Mouse (Mus musculus) midbrain, embryonic 15.5 days (tissue): ENCODE results near the gene Tmem217. TPM values are rescaled to one million over a fixed set of nuclear protein-coding genes. Genes with fewer than 3 reads are reported as not detected.

Source experiments
- ATAC-seq: fragments of 200-750 bp; cut with Nextera tagmentation; replicated peaks from 2 replicates; pipeline ENCODE4 v1.8.0; 2017; ENCODE audit warnings: moderate TSS enrichment
- H3K27ac ChIP-seq: fragments of 300-500 bp; sonication (generic); 2 replicates; pipeline ENCODE4 v1.5.1; 2015; ENCODE audit warnings: mild to moderate bottlenecking, inconsistent platforms
- H3K27me3 ChIP-seq: fragments of 300-500 bp; sonication (generic); replicated peaks from 2 replicates; pipeline ENCODE4 v1.6.1; 2015; ENCODE audit warnings: inconsistent platforms
- H3K36me3 ChIP-seq: fragments of 300-500 bp; sonication (generic); replicated peaks from 2 replicates; pipeline ENCODE4 v1.6.1; 2015; ENCODE audit warnings: inconsistent platforms
- H3K4me1 ChIP-seq: fragments of 300-500 bp; sonication (generic); 2 replicates; pipeline ENCODE4 v1.6.1; 2015; ENCODE audit warnings: inconsistent platforms
- H3K4me2 ChIP-seq: fragments of 300-500 bp; sonication (generic); 2 replicates; pipeline ENCODE4 v1.6.1; 2015; ENCODE audit warnings: inconsistent platforms, mild to moderate bottlenecking, moderate library complexity
- H3K4me3 ChIP-seq: fragments of 300-500 bp; sonication (generic); 2 replicates; pipeline ENCODE4 v1.5.1; 2015; ENCODE audit warnings: mild to moderate bottlenecking, inconsistent platforms
- H3K9ac ChIP-seq: fragments of 300-500 bp; sonication (generic); 2 replicates; pipeline ENCODE4 v1.6.1; 2015; ENCODE audit warnings: mild to moderate bottlenecking, inconsistent platforms
- H3K9me3 ChIP-seq: fragments of 300-500 bp; sonication (generic); 2 replicates; pipeline ENCODE4 v1.6.1; 2016; ENCODE audit warnings: inconsistent platforms
- WGBS: fragments of 180-500 bp; shearing (Covaris S2); methylation state at CpG from one replicate; pipeline ENCODE4 v1.1.7; 2015; ENCODE audit warnings: mixed read lengths; 5-methylcytosine and 5-hydroxymethylcytosine counted together
- polyA plus RNA-seq: library from polyadenylated mRNA; unstranded; fragments of >200 nt; fragmentation: Nextera tagmentation; extraction: Ambion mirVana; gene quantifications from 2 replicates; pipeline ENCODE4 v1.2.1, GENCODE M21; 2015

Tmem217 gene
- polyA plus RNA-seq: 1.5 and 1.7 TPM in 2 replicates

DNA sequence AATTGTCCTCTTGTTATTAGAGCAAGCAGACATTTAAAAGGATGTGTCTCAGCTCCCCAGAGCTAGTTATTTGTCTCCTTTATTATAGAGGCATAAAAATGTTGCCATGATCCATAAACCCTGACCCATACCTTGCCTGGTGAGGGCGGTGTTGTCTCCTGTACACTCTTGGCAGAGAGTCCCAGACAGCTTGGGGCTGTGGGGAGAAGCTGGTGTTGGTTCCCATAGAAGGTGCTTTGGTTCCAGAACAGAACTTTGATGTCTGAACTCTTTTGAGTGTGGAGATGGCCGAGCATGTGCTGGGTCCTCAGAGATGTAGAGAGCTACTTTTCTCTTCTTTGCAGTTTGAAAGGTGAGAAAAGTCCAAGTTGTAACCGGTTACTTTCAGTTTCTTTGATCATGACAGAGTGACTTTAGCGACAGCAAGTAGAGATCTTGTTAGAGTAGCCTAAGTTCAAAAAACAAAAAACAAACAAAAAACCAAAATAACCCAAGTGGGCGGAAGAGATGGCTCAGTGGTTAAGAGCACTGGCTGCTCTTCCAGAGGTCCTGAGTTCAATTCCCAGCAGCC lies at the start of gene Tmem217:
Gene Tmem217, minus strand, starts transcription at position 224 of the 571 bp plus-strand sequence.
- Histone ChIP-seq H3K27me3 (no peaks in the 10 kb centered on the region), H3K36me3 (no peaks in the 10 kb centered on the region), H3K9ac (no peak within 1 kb of the TSS; the same call in 1 of the 2 replicates), H3K27ac (no peak within 1 kb of the TSS), H3K4me1 (peaks cover 16% of the 10 kb centered on the region), H3K4me2 (peak within 1 kb of the TSS; percentile 79; the same call in 1 of the 2 replicates), H3K4me3 (no peak within 1 kb of the TSS), H3K9me3 (no peaks in the 10 kb centered on the region)
- WGBS: 95% methylated on average over 5 of the region's 5 CpGs
- ATAC-seq: no peak

DNA sequence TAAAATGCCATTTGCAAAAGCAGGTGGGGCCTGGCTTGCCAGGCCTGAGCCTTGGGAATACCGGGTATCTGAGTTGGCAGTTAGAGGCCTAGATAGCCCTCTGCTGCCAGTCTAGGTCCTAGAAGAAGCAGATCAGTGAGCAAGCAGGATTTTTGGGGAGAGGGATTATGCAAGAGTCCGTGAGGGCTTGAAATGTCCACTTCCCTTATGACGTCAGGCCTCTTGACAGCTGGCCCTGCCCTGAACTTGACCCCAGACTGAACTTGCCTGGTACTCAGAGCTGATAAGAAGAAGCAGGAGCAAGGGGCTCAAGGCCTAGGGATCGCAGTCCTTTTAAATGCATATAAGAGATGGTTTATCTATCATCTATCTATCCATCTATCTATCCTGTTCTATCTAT lies 49.2 kb upstream of the Tmem217 start:
- no peak overlapping the region for H3K4me2 ChIP-seq
- no peaks in the 10 kb centered on the region for H3K27me3 ChIP-seq
- peaks cover 6% of the 10 kb centered on the region; the same call in 1 of the 2 replicates for H3K4me1 ChIP-seq
- no peak overlapping the region for H3K9ac ChIP-seq
- H3K27ac ChIP-seq: no peak overlapping the region
- ATAC-seq: no peak
- H3K9me3 ChIP-seq: no peaks in the 10 kb centered on the region
- no peak overlapping the region for H3K4me3 ChIP-seq
- peaks cover 17% of the 10 kb centered on the region for H3K36me3 ChIP-seq
- WGBS: 88% methylated on average over 4 of the region's 4 CpGs

DNA sequence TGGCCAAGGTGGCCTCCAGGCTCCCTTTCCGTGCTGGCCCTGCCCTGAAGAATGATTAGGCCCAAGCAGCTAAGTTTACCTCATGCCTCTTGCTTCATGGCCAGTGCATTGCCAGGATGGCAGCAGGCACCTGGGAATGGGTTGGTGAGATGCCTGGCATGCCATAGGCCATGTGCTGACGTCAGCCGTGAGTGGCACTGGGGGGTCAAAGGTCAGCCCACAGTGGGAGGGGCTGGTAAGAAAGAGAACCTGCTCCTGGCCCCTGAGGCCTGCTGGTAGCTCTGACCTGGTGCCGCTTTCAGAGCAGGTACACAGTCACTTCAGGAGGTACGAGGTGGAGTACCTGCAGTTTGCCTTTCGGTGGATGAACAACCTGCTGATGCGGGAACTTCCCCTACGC lies 47.4 kb upstream of the Tmem217 start:
- Histone ChIP-seq H3K4me3 (no peak overlapping the region), H3K9ac (no peak overlapping the region), H3K27ac (no peak overlapping the region), H3K9me3 (no peaks in the 10 kb centered on the region), H3K4me2 (no peak overlapping the region), H3K4me1 (peaks cover 6% of the 10 kb centered on the region; the same call in 1 of the 2 replicates), H3K36me3 (peaks cover 20% of the 10 kb centered on the region), H3K27me3 (no peaks in the 10 kb centered on the region)
- ATAC-seq: no peak
- 88% methylated on average over 8 of the region's 8 CpGs for WGBS

DNA sequence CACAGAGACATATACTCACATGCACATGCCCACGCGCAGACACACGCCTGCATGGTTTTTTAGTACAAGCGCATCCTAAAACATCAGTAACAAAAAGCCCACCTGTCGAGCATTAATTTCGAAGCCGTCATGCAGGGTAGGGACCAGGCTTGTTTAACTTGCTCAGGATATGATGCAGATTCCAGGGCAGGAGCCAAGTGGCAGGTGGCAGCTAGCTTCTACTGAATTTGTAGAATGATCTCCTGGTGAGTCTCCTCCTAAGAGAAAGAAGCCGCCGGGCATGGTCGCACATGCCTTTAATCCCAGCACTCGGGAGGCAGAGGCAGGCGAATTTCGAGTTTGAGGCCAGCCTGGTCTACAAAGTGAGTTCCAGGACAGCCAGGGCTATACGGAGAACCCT lies 46.9 kb upstream of the Tmem217 start:
- peaks cover 20% of the 10 kb centered on the region for H3K36me3 ChIP-seq
- ATAC-seq: no peak
- 92% methylated on average over 14 of the region's 14 CpGs for WGBS

DNA sequence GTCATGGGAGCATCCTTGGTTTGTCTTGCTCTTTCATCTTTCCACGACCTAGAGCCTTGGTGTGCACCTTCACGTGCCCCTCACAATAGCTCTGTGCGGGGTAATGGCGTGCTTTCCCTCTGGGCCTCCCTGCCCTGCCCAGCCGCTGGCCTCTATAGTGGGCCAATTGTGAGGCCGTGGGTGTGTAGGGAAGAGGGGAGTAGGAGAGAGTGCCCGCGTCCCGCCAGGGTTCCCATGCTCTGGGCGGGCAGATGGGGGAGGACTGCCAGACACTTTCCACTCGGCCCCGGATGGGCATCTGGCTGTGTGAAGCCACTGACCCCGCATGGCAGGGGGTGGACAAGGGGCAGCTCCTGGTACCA lies 44.6 kb upstream of the Tmem217 start:
- no peak for ATAC-seq
- no peaks in the 10 kb centered on the region for H3K27me3 ChIP-seq
- H3K4me1 ChIP-seq: peaks cover 6% of the 10 kb centered on the region; the same call in 1 of the 2 replicates
- no peak overlapping the region for H3K9ac ChIP-seq
- peaks cover 11% of the 10 kb centered on the region; the same call in 1 of the 2 replicates for H3K36me3 ChIP-seq
- no peaks in the 10 kb centered on the region for H3K9me3 ChIP-seq
- 82% methylated on average over 13 of the region's 13 CpGs for WGBS
- no peak overlapping the region for H3K27ac ChIP-seq
- no peak overlapping the region for H3K4me2 ChIP-seq
- H3K4me3 ChIP-seq: no peak overlapping the region

More for the DNA sequence above, 46.9 kb upstream of the Tmem217 start:
- Histone ChIP-seq H3K27ac (no peak overlapping the region), H3K4me2 (no peak overlapping the region), H3K27me3 (no peaks in the 10 kb centered on the region), H3K9me3 (no peaks in the 10 kb centered on the region), H3K4me1 (peaks cover 6% of the 10 kb centered on the region; the same call in 1 of the 2 replicates), H3K9ac (no peak overlapping the region), H3K4me3 (no peak overlapping the region)

DNA sequence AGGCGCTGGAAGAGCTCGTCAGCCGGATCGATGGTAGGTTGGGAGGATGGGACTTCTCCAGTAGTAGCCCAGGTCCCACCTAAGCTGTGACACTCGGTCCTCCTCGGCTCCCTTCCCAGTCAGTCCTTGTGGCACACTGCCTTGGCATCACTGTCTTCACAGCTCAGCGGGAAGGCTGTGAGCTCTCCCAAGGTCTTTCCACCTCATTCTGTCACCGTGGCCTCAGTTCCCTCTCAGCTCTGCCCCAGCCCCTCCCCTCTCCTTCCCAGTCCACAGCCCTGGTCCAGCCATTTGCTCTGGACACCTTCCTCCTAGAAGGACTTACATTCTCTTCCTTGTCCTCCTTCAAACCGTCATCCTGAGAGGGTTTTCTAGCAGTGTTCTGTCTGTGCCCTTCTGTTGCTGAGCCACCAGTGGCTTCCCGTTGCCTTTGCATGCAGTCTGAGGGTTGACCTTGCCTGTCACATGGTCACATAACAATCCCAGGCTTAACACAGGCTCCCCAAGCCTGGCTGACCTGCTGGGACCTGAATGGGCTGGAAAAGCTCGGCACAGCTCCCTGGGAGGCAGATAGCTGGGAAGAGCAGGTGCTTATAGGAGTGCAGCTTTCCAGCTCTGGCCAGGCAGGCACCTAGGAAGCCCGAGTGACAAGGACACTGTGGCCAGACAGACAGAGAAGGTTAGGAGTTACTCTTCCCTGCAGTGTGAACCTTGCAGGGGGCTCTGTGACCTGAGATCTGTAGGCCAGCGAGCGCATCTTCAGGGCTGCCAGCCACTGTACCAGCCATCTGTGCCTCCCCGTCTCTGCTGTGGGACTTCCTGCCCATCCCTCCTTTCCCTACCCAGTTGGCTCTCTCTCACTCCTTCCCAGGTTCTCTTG lies 43.9 kb upstream of the Tmem217 start:
- H3K36me3 ChIP-seq: peaks cover 11% of the 10 kb centered on the region; the same call in 1 of the 2 replicates
- H3K27me3 ChIP-seq: no peaks in the 10 kb centered on the region
- no peak overlapping the region for H3K4me2 ChIP-seq
- H3K4me3 ChIP-seq: no peak overlapping the region
- H3K4me1 ChIP-seq: peaks cover 6% of the 10 kb centered on the region; the same call in 1 of the 2 replicates
- H3K9me3 ChIP-seq: no peaks in the 10 kb centered on the region
- ATAC-seq: no peak
- no peak overlapping the region for H3K27ac ChIP-seq
- H3K9ac ChIP-seq: no peak overlapping the region
- WGBS: 70% methylated on average over 15 of the region's 15 CpGs

DNA sequence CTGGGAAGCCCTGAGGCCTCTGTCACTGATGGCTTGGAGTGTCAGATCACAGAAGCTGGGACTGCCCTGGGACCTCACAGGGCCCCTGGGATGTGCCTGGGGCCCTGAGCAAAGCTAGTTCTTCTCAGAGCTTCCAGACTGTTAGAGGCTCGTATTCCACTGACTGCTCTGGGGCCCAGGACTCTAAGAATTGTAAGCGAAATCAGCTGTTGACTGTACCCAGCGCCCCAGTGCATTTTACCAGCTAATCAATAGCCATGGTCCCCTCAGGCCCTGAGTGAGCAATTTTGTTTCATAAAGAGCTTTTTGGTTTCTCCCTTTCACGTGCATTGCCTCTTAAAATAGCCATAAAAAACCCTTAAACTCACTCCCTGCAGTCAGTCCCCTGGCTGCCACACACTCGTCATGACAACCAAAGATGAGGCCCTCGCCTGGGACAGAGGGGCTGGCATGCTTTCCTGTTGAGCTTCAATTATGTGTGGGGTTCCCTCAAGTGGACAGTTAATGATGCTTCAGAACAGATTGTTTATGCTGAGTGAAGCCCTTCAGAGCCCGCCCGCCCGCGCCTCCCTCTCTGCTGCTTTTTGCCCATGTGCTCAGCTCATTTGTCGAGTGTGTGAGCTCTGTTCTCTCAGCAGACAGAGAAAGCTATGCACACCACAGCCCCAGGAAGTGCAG lies 37.2 kb upstream of the Tmem217 start:
- Histone ChIP-seq H3K9me3 (no peaks in the 10 kb centered on the region), H3K4me3 (no peak overlapping the region), H3K9ac (no peak overlapping the region), H3K36me3 (no peaks in the 10 kb centered on the region), H3K27ac (peak overlapping the region; percentile 55; the same call in 1 of the 2 replicates), H3K4me2 (no peak overlapping the region), H3K27me3 (no peaks in the 10 kb centered on the region), H3K4me1 (peaks cover 4% of the 10 kb centered on the region; the same call in 1 of the 2 replicates)
- 32% methylated on average over 11 of the region's 11 CpGs for WGBS
- peak; percentile 82 for ATAC-seq

DNA sequence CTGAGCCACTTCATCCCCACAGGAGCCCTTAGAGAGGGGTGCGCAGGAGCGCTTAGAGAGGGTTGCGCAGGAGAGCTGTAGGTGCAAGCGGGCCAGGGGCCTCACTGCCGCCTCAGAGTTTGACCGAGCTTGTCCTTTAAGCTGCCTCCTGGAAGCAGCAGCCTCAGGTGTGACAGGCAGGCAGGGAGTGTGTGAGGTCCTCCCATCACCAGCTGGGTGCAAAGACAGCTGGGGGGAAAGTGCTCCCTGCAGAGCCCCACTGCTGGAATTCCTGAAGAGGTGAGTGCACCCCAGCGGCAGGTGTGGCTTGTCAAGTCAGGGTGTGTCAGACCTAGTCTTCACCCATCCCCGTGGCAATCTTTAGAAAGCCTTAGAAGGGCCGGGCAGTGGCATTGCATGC lies 34.7 kb upstream of the Tmem217 start:
- Histone ChIP-seq H3K4me3 (no peak overlapping the region), H3K4me1 (peaks cover 4% of the 10 kb centered on the region; the same call in 1 of the 2 replicates), H3K9ac (no peak overlapping the region), H3K9me3 (no peaks in the 10 kb centered on the region), H3K27ac (no peak overlapping the region), H3K27me3 (no peaks in the 10 kb centered on the region), H3K4me2 (no peak overlapping the region), H3K36me3 (no peaks in the 10 kb centered on the region)
- 85% methylated on average over 9 of the region's 9 CpGs for WGBS
- no peak for ATAC-seq

DNA sequence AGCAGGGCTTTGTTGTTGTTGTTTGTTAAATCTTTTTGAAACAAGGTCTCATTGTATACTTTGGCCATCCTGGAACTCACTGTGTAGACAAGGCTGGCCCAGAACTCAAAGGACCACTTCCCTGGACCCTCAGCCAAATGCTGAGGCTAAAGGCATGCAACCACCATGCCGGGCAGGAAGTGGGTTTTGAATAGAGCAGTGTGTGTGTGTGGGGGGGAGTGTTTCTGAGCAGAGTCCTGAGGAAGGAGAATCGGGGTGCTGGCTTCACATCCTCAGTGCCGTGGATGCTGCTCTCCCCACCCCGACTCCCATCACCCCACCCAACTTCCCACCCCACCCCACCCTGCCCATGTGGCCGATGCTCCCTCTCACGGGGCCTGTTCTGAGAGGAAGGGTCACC lies 33.3 kb upstream of the Tmem217 start:
- no peak for ATAC-seq
- 96% methylated on average over 6 of the region's 6 CpGs for WGBS
- H3K4me3 ChIP-seq: no peak overlapping the region
- no peaks in the 10 kb centered on the region for H3K27me3 ChIP-seq
- H3K36me3 ChIP-seq: peaks cover 6% of the 10 kb centered on the region; the same call in 1 of the 2 replicates
- no peak overlapping the region for H3K27ac ChIP-seq
- peaks cover 4% of the 10 kb centered on the region; the same call in 1 of the 2 replicates for H3K4me1 ChIP-seq
- no peak overlapping the region for H3K9ac ChIP-seq
- no peak overlapping the region for H3K4me2 ChIP-seq
- H3K9me3 ChIP-seq: no peaks in the 10 kb centered on the region

DNA sequence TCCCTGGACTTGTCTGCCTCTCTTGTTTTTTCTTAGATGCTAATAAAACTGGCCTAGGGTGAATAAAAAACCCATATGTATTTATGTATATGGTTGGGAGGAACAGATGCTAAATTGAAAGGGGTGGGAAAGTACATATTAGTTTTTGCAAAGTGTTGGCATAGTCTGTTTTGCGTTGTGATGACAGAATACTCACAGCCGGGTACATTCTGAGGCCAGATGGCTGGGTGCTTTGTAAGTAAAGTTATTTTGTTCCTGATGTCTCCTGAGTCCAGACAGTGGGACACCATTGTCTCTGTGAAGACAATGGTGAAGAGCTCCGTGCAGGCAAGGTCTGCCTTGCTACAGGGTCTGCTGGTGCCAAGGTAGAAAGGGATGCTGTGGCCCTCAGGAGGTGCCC lies 32.6 kb upstream of the Tmem217 start:
- Histone ChIP-seq H3K9ac (no peak overlapping the region), H3K36me3 (peaks cover 9% of the 10 kb centered on the region), H3K9me3 (no peaks in the 10 kb centered on the region), H3K4me1 (peaks cover 4% of the 10 kb centered on the region; the same call in 1 of the 2 replicates), H3K4me3 (no peak overlapping the region), H3K27me3 (no peaks in the 10 kb centered on the region), H3K27ac (no peak overlapping the region), H3K4me2 (no peak overlapping the region)
- 68% methylated on average over 3 of the region's 3 CpGs for WGBS
- no peak for ATAC-seq

DNA sequence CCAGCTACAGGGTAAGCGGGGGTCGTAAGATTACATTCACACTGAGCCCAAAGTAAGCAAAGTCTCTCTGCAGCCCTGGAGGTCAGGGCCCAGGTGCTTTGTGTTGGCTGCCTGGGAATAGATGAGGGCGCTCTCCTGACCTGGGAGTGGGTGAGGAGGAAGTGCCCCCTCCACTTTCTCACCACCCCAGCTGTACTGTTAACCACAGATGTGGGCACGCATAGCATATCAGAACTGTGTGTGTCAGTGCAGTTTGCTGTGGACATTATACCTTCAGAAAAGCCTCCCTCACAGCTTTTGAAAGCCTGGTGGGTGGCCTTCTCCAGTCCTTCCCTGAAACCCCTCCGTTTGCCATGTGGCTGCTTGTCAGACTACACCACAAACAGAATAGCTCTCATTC lies 32.1 kb upstream of the Tmem217 start:
- Histone ChIP-seq H3K4me3 (no peak overlapping the region), H3K9me3 (no peaks in the 10 kb centered on the region), H3K27ac (no peak overlapping the region), H3K4me1 (peaks cover 4% of the 10 kb centered on the region; the same call in 1 of the 2 replicates), H3K9ac (no peak overlapping the region), H3K27me3 (no peaks in the 10 kb centered on the region), H3K4me2 (no peak overlapping the region), H3K36me3 (peaks cover 12% of the 10 kb centered on the region)
- no peak for ATAC-seq
- WGBS: 83% methylated on average over 5 of the region's 5 CpGs

DNA sequence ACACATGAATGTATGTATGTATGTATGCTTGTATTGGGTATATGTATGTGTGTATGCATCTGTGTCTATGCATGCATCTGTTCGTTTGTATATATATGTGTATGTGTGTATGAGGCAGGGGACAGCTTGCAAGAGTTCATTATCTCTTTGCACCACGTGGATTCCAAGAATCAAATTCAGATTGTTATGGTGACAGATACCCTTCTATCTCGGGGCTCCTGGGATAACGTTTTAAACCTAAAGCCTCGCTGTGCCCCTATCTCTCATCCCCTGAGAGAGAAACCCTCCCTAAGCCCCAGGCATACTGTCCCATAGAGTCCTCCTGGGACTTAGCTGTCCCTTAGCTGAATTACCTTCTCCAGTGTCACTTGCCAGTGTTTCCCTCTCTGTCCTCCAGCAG lies 31.4 kb upstream of the Tmem217 start:
- H3K27ac ChIP-seq: no peak overlapping the region
- no peak overlapping the region for H3K4me2 ChIP-seq
- H3K36me3 ChIP-seq: peaks cover 12% of the 10 kb centered on the region
- H3K9ac ChIP-seq: no peak overlapping the region
- H3K4me1 ChIP-seq: no peaks in the 10 kb centered on the region
- H3K4me3 ChIP-seq: no peak overlapping the region
- H3K27me3 ChIP-seq: no peaks in the 10 kb centered on the region
- WGBS: 91% methylated on average over 5 of the region's 5 CpGs
- no peak for ATAC-seq
- no peaks in the 10 kb centered on the region for H3K9me3 ChIP-seq
